Mouse (Mus musculus): ENCODE data around the gene Mif4gd.

Mif4gd gene

DNA sequence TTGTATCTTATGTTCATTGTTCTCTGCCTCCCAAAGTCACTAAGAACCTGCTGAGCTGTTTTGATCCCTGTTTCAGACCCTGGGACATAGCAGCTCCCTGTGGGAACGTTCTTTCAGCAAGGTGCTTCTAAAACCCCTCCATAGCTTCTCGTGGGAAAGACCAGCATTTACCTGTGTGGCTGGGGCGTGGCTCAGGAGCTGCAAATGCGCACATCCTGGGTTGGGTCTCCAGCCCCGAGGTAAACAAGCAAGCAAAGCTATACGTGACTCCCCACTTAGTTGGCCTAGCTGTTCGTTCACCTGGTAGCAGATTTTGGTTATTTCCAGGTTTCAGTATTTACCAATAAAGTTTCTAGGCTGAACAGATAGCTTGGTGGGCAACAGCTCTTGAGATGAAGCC is 19.5 kb upstream of the Mif4gd start:
- no peak for DNase-seq (ENCODE audit: low spot score)

DNA sequence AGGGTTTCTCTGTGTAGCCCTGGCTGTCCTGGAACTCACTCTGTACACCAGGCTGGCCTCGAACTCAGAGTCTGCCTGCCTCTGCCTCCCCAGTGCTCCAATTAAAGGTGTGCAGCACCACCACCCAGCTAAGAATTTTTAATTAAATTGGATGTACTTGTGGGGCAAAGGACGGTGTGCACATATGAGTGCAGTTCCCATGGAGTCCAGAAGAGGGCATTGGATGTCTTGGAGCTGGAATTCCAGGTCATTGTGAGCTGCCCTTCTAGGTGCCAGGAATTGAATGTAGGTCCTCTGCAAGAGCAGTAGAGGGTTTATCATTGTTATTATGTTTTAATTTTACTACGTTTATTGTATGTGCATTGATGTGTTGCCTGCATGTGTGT is 18.7 kb upstream of the Mif4gd start:
- DNase-seq (ENCODE audit: low spot score): no peak

DNA sequence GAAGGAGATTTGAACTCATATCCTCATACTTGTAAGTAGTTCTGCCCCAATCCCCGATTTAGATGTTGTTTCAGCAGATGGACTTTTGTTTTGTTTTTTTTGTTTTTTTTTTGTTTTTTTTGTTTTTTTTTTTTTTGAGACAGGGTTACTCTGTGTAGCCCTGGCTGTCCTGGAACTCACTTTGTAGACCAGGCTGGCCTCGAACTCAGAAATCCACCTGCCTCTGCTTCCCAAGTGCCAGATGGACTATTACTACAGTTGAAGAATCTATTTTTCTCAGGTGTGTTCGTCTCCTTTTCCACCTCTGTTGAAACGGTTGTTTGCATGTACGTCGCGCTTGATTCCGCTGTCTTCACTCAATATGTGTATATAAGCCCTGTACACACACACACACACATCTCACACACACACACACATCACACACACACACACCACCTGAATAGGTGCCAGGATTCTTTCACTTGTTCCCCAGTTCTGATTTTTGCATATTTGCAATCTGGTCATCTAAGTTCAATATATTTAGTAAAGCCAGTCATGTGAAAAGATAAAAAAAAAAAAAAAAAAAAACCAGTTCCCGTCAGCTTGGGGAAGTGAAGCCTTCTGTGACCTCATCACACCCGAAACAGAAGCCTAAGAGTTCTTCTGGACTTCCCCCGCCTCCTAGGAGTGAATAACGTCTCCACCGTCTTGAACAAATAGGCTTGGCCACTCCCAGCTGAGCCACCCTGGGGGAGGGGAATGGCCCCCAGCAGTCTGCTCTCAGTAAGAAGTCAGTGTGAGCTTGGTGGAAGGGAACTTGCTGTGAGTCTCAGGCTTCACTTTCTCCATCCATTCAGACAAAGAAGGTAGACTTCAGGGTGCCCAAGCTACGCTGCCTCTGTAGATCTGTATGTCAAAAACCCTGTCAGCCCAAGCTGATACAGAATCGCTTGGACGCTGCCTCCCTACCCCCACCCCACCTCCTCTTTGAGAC is 18.0 kb upstream of the Mif4gd start:
- no peak for DNase-seq (ENCODE audit: low spot score)

DNA sequence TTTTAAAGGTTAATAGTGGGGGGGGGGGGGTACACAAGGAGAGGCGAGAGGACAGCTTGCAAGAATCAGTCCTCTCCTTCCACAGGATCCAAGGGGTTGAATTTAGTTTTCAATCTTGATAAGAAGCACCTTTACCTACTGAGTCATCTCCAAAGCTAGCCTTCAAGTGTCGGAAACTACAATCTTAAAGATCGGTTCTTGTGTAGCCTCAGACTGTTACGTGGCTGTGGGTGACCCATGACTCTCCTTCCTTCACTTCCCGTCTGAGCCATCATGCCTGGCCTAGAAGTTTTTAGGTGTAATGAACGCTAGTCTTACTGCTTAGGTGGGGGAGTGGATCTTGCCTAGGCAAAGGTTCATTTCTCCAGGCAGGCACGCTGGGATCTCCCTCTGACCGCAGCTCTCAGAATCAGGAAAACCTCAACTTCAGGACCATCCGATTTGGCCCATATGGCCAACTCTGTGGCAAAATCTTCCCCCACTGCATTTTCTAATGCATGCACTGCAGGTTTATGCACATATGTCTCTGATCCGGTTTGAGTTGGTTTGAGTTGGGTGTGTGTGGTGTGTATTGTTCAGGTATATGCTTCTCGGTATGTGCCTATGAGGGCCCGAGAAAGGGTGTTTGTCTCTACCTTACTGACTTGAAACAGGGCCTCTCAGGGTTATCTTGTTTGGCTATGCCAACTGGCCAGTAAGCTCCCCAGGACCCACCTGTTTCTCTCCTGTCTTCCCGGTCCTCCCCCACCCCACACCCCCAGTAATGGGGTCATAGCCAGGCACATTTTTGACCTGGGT is 17.2 kb upstream of the Mif4gd start:
- DNase-seq (ENCODE audit: low spot score): no peak

DNA sequence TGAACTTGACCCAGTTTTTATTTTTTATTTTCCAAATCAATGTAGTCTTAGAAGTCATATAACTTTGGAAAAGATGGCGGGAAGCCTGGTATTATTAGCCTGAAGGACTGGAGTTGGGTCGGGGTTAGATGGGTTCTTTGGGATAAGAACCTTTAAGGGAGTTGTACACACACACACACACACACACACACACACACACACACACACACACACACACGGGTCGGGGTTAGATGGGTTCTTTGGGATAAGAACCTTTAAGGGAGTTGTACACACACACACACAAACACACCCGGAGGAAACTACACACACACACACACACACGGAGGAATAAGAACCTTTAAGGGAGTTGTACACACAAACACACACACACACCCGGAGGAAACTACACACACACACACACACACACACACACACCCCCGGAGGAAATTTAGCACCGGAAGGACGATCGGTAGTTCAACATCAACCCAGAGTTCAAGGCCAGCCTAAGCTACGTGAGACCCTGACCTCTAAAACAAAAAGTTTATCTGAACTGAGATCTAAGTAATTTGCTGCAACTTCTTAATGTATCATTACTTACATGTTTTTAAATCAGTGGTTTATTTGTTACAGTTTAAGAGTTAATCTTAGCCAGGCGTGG is 15.8 kb upstream of the Mif4gd start:
- DNase-seq (ENCODE audit: low spot score): no peak

DNA sequence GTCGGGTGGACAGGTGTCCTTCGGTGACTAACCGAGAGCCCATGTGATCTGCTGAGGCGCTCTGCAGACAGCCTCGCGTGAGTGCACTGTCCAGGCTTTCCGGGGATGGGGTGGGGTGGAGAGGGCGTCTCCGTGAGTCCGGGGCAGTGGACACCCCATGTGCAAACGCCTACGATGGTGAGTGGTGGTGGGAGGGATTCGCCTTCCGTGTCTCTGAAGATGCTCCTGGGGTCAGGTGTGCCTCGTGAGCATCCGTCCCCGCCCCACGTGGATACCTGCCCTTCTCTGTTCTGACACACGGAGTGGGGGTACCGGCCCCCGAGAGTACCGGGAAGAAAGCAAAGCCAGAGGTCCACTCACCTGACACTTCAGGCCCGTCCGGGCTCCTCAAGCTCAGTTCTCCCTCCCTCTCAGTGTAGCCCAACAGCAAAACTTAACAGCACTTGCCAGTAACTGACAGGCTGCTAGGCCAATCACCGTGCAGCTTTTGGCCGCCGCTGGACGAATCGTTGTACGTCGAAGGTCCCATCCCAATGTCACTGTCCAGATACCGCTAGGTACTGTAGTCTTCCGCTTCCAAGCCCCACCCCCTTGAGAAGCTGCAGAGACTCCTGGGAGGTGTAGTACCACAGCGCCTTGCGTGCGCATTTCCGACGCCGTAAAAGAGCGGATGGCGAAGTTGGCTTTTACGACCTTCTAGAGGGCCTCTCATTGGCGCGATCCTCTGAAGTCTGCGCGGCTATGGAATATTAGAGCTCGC is 15.1 kb upstream of the Mif4gd start, which contains the start of gene Slc25a19:
Gene Slc25a19, minus strand, starts transcription at position 591 of the 760 bp plus-strand sequence.
- peak; percentile 97 for DNase-seq (ENCODE audit: low spot score)

DNA sequence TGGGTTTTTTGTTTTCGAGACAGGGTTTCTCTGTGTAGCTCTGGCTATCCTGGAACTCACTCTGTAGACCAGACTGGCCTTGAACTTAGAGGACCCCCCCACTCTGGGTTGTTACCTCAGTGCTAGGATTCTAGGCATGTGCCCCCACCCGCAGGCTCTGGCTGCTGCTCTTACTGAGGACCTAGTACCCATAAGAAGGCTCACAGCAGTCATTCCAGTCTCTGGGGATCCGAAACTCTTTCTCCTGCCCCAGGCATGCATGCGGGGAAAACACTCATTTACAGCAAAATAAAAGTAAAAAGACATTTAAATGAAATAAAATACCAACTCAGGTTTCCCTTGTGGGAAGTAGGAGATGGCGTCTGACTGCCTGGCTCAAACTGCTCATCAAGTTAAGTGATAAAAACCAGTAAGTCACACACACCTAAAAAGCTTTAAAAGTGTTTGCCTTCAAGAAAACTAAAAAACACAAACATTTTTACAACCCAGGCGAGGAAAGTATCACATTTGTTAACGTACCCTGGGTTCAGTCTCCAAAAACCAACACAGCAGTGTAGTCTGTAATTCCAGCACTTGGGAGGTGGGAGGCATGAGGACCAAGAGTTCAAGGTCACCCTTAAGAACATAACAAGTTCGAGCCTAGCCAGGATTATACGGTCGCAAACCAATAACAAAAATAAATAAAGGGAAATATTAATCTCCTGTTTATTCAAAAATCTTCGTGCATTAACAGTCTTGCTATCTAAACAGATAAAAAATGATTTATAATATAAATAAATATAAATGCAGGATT is 14.3 kb upstream of the Mif4gd start:
- no peak for DNase-seq (ENCODE audit: low spot score)

DNA sequence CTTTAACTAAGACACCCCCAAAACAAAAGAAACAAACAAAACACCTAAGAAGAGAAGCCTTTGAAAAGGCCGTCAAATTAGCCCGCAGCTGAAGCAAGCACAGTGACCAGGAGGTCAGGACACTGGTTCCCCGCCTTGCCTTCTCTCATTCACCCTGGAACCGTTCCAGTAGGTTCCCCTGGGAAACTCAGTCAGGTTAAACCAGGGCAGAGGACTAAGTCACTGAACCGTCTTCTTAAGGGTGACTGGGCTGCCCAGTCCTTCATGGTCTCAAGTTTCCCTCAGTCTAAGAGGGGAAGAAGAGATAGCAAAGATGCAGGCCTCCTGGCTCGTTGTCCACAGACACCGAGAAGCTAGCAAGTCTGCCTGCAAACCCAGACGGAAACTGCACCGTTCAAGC is 13.1 kb upstream of the Mif4gd start:
- DNase-seq (ENCODE audit: low spot score): no peak

DNA sequence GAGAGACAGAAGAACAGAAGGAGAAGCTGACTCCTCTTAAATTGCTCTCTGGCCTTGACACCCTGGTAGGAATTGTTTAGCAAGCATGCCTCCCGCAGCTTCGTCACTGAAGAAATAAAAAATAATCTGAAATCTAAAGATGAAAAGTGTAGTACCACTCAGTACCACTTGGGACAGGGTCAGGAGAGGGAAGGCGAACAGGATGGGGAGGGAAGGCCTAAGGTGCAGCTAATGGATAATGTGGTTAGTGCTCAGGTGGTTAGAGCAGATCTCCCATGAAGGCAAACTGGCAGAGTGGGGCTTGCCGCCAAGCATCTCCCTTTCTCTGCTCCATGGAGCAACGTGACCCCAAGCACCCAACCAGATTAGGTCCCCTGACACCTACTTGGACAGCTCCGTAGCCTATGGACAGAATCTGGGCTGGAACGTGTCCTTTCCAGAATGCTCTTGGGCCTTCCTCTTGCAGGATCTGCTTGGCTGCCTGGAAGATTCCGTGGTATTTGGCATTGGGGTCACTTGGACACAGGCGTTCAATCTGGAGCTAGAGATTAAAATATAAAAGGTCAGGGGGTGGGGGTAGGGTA is 10.8 kb upstream of the Mif4gd start:
- no peak for DNase-seq (ENCODE audit: low spot score)

DNA sequence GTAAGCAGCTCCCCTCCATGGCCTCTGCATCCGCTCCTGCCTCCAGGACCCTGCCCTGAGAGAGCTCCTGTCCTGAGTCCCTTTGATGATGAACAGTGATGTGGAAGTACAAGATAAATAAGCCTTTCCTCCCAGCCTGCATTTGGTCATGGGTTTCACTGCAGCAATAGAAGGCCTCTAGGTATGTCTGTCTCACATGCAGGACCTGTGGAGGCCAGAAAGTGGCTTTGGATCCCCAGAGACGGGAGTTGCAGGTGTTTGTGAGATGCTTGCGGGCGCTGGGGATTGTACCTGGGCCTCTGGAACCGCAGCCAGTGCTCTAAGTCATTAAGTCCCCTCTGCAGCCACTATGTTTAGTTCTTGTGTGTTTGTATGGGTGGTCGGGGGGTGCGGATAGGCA is 7.2 kb upstream of the Mif4gd start:
- no peak for DNase-seq (ENCODE audit: low spot score)

DNA sequence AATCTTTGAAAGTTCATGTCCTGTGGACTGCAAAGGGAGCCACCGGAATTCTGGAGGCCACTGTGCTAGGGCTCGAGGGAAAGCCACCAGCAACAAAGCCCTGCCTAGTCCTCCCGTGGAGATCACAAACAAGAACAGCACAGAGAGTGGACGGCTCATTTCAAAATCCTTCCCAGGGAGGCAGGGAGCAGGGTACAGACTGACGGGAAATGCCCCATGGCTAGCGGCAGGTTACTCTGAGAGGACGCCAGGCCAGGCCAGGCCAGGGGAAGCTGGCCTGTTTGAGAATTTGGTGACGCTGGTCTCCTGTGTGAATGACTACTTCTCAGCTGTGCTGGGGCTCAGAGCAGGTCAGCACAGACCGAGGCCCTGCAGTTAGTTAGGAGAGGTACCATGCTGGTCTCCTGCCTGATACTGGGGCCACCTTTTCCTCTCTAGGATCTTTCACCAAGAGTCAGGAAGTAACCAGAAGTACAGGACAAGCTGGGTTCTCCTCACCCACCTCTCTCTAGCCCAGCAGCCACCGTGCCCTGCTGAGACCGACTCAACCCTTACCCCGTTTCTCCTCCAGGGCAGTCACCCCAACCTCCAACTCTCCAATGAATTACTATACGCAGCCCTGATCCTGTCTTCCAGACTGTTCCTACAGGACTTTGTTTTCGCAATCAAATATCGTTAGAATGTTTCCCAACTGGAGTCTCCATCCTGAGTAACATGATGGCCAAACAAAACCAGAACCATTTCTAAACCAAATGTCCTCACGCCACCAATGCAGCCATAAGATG is 6.2 kb upstream of the Mif4gd start:
- no peak for DNase-seq (ENCODE audit: low spot score)

DNA sequence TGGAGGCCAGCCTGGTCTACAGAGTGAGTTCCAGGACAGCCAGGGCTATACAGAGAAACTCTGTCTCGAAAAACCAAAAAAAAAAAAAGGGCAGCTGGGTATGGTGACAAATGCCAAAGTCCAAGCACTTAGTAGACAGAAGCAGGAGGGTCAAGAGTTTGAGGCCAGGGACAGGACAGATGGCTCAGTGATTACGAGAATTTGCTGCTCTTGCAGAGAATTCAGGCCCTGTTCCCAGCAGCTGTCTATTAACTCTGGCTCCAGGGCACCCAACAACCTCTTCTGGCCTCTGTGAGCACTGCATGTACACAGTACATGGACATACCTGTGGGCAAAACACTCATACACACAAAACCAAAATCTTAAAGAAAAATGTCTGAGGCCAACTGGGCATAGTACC is 5.2 kb upstream of the Mif4gd start:
- DNase-seq (ENCODE audit: low spot score): no peak

DNA sequence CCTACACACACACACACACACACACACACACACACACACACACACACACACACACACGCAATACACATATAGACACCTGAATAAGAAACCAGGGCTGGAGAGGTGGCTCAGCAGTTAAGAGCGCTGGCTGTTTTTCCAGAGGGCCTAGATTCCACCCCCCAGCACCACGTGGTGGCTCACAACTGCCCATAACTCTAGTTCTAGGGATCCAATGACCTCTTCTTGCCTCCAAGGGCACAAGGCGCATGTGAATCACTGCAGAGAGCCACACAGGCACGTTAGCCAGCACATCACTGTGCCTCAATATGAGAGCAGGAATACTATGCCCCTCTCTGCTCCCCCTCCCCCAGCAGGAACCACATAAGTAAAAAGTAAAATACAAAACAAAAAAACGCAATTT is 4.1 kb upstream of the Mif4gd start:
- no peak for DNase-seq (ENCODE audit: low spot score)

DNA sequence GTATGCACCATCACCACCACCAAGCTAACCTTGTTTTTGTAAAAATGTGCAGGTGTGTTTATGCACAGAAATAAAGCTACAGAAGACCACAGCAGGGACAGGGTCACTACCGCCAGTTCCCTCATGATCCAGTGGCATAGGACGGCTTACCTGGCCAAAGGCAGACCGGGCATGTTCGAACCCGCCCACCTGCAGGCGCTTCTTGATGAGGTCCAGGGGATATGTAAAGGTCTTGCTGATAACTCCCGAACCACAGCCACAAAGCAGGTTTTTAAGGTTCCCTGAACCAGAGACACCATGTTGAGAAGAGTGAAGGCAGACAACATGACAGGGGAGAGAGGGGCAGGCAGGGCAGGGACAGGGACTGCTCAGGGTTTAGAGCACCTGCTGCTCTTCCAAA is 3.6 kb upstream of the Mif4gd start:
- no peak for DNase-seq (ENCODE audit: low spot score)

DNA sequence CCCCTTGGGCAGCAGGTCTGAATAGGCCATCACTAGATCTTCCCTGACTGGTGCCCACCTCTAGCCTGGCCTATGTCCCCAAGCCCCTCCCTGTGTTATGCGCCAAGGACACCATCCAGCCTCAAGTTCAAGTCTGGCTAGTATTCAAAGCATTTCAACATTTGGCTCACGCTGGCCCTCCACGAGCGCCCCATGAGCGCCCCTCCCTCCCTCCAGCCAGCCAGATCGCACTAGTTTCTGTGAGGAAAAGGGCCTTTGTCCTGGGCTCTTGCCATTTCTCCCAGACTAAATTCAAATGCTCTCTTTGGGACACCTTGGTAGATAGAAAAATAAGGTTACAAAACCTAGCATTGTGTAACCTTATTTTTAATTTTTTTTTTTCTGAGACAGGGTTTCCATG is 3.1 kb upstream of the Mif4gd start:
- no peak for DNase-seq (ENCODE audit: low spot score)

DNA sequence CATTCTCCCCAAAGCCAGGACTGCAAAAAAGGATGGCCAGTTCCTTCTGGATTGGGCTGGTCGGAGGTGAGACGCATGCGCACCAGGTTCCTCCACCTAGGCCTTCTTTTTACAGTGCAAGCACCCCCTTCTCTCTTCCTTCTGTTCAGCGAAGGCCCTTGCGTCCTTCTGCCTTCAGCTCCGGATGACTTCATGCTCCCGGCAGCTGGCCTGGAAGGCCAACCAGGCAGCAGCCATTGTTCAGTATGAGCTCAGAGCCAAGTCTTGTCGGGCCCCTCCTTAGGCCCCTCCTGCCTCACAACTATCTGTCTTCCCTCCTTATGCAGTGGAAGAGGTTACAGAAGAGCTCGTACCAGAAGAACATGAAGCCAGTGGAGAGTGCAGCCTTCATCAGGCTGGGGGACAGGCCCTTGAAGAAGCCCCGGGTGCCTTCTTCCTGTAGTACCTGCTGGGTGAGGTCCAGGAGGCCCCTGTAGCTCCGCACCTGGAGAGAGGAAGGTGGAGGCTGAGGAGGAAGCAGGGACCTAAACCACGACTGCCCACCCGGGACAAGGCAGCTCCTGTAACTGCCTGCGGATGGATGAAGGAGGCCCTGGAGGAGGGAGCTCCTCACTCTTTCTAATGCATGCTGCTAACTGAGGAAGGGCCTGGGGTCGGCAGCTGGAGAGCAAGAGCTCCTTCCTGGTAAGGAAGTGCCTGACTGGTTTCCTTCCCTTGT is 2.5 kb upstream of the Mif4gd start:
- DNase-seq (ENCODE audit: low spot score): no peak

DNA sequence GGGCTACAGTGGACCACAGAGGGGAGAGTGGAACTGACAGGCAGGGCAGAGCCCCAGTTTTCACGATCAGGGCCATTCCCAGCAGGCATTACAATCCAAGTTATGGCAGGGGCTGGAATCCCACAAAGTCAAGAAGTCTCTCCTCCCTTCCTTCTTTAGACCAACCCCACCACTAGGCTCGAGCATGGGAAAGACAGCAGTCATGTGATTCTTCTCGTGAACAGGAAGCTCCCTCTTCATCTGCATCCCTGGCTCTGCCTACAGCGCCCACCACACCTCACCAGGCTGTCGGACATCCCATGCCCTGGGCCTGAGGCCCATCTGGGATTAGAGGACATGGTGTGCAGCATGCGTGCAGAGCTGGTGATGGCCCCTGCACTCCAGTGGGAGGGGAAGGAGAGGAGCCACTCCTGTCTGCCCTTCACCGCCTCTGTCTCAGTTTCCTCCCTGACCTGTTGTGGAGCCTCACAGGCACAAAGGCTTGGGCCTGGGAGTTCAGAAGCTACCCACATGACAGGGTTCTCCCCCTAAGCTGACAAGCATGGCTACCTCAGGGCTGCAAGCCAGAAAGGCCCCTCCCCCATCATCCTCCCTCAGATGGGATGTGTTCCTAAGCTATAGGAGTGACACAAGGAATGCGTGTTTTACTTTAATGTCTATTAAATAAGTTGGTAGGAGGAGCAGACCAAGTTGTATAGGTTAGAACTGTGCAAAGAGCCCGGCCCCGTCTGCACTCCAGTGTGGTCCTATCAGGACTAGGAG is 1.8 kb upstream of the Mif4gd start:
- no peak for DNase-seq (ENCODE audit: low spot score)

DNA sequence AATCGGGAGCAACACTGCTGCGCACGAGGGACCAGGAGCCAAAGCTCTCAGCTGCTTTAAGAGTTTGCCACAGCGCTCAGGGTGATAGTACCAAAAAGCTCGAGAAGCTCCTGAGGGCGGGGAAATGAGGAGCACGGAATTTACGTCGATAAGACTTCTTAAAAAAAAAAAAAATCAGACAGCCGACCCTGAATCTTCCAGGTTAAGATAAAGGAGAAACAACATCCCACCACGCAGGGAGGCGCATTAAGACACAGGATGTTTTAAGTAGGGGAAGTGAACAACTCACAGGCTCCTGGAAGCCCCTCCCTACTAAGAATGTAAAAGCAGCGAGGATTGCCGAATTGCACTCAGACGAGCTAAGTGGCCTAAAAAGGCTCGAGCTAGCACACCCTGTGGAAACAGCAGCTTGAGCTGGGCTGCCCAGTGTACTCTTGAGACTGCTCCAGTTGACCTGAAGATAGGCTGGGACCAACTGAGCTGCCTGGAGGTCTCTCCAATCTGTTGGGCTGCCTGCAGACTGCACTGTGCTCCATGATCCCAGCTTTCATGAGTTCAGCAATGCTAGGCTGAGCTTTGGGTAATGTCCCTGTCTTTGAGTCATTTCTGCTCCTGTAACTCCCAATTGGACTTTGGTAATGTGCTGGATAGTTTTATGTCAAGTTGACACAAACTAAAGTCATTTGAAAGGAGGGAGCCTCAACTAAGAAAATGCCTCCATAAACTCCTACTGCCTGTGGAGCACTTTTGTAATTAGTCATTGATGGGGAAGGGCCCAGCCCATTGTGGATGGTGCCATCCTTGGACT is 573 bp upstream of the Mif4gd start:
- no peak for DNase-seq (ENCODE audit: low spot score)

Measured in urinary bladder, postnatal 25 days (tissue).